Mouse (Mus musculus) limb, embryonic 11.5 days (tissue): Measurements from ENCODE around the gene Neurod4. TPM values are rescaled to one million over a fixed set of nuclear protein-coding genes. Genes with fewer than 3 reads are reported as not detected.

Source experiments
- ATAC-seq: fragments of 200-750 bp; cut with Nextera tagmentation; 2 replicates; pipeline ENCODE4 v1.8.0; 2017; ENCODE audit warnings: low read depth; ENCODE audit not compliant: insufficient number of reproducible peaks, low FRiP score, low TSS enrichment
- DNase-seq: peaks from one replicate; pipeline ENCODE4 v3.0.0-alpha.2; 2015; ENCODE audit warnings: low spot score
- H3K27ac ChIP-seq: fragments of 300-500 bp; sonication (generic); replicated peaks from 2 replicates; pipeline ENCODE4 v1.5.1; 2014; ENCODE audit warnings: low read depth, mild to moderate bottlenecking, low read length
- H3K27me3 ChIP-seq: fragments of 300-500 bp; sonication (generic); 2 replicates; pipeline ENCODE4 v1.6.1; 2014; ENCODE audit warnings: mild to moderate bottlenecking, low read length, mixed read lengths; ENCODE audit not compliant: control insufficient read depth, insufficient read depth
- H3K36me3 ChIP-seq: fragments of 300-500 bp; sonication (generic); 2 replicates; pipeline ENCODE4 v1.6.1; 2014; ENCODE audit warnings: mild to moderate bottlenecking, low read length, moderate library complexity, mixed read lengths; ENCODE audit not compliant: control insufficient read depth, insufficient read depth
- H3K4me1 ChIP-seq: fragments of 300-500 bp; sonication (generic); 2 replicates; pipeline ENCODE4 v1.6.1; 2014; ENCODE audit warnings: low read length, mixed read lengths; ENCODE audit not compliant: control insufficient read depth, insufficient read depth
- H3K4me2 ChIP-seq: fragments of 300-500 bp; sonication (generic); 2 replicates; pipeline ENCODE4 v1.6.1; 2014; ENCODE audit warnings: low read depth, mild to moderate bottlenecking, moderate library complexity; ENCODE audit not compliant: severe bottlenecking
- H3K4me3 ChIP-seq: fragments of 300-500 bp; sonication (generic); 2 replicates; pipeline ENCODE4 v1.5.1; 2014; ENCODE audit warnings: low read depth, low read length
- H3K9ac ChIP-seq: fragments of 300-500 bp; sonication (generic); 2 replicates; pipeline ENCODE4 v1.6.1; 2014; ENCODE audit warnings: mild to moderate bottlenecking, low read length
- H3K9me3 ChIP-seq: fragments of 300-500 bp; sonication (generic); 2 replicates; pipeline ENCODE4 v1.6.1; 2016; ENCODE audit warnings: low read length; ENCODE audit not compliant: control insufficient read depth
- WGBS: fragments of 180-500 bp; shearing (Covaris S2); extraction: QIAGEN DNeasy Blood & Tissue Kit; methylation state at CpG from one replicate; pipeline ENCODE4 v1.1.7; 2014; 5-methylcytosine and 5-hydroxymethylcytosine counted together
- polyA plus RNA-seq: library from polyadenylated mRNA; unstranded; fragments of >200 nt; fragmentation: Nextera tagmentation; extraction: Ambion mirVana; gene quantifications from 2 replicates; pipeline ENCODE4 v1.2.1, GENCODE M21; 2014

Gene Neurod4
- polyA plus RNA-seq, 1 experiment from 2014 or later = not detected

DNA sequence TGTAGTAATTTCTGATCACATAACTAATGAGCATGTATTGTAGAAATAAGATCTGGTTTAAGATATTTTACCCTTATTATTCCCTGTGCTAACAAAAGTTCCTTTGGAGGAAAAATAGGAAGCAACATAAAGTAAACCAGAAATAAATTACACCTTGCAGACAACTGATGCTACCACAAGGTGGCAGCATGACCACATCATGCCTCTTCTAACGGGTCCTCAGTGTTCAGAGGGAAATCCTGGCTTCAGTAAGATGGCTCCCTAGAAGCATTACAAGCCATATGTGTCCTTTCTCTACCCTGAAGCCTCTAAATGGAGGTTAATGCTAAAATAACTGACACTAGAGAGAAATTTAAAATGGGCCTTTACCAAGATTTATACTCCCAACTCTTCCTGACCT is 51.8 kb downstream of the Neurod4 start:
- WGBS = 0% methylated on average over 1 of the region's 1 CpGs
- DNase-seq = peak; percentile 68
- Histone ChIP-seq H3K4me1 (no peaks in the 10 kb centered on the region), H3K9me3 (no peaks in the 10 kb centered on the region), H3K36me3 (no peaks in the 10 kb centered on the region), H3K27me3 (no peaks in the 10 kb centered on the region), H3K4me2 (no peak overlapping the region), H3K27ac (no peak overlapping the region), H3K9ac (no peak overlapping the region), H3K4me3 (no peak overlapping the region)
- peak; percentile 84; the same call in 1 of the 2 replicates for ATAC-seq

DNA sequence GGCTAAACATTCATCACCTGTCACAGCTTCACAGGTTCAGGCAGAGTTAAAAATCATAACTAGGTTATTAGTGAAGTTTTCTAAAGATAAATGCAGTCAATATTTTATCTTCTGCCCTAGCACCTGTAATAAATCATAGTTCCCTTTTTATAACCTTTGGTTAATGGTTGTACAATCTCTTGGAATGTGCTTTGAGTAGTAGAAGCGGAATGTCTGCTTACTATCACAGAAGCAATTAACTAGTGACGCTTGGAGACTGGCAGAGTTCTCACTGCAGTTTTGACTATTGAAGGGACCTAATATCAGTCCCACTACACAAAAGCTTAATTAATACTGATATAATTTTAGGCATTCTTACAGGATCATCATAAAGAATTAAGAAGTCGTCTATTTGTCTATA is 55.0 kb downstream of the Neurod4 start:
- DNase-seq (no peak), ATAC-seq (no peak)
- Histone ChIP-seq H3K4me1 (no peaks in the 10 kb centered on the region), H3K36me3 (no peaks in the 10 kb centered on the region), H3K9ac (no peak overlapping the region), H3K27ac (no peak overlapping the region), H3K27me3 (no peaks in the 10 kb centered on the region), H3K9me3 (no peaks in the 10 kb centered on the region), H3K4me3 (no peak overlapping the region), H3K4me2 (no peak overlapping the region)
- 68% methylated on average over 3 of the region's 3 CpGs for WGBS

Other genes with a start within 250 kb of the Neurod4 start
- not detected in 2 replicates for gene Olfr821, start 249.9 kb downstream of the Neurod4 start, polyA plus RNA-seq
- not detected in 2 replicates for gene Olfr822, start 209.0 kb downstream of the Neurod4 start, polyA plus RNA-seq
- gene Olfr823, start 164.9 kb downstream of the Neurod4 start, polyA plus RNA-seq = not detected in 2 replicates
- not detected in 2 replicates for gene Olfr824, start 150.2 kb downstream of the Neurod4 start, polyA plus RNA-seq
- gene Olfr825, start 113.5 kb downstream of the Neurod4 start, polyA plus RNA-seq = not detected in 2 replicates
- gene Olfr826, start 96.1 kb downstream of the Neurod4 start, polyA plus RNA-seq = not detected in 2 replicates
- gene Olfr827, start 65.8 kb downstream of the Neurod4 start, polyA plus RNA-seq = not detected in 2 replicates
- 0.17 and 0.23 TPM in 2 replicates for gene Tespa1, start 42.6 kb upstream of the Neurod4 start, polyA plus RNA-seq
- gene Vmn2r84, start 114.1 kb upstream of the Neurod4 start, polyA plus RNA-seq = not detected in 2 replicates
- gene Vmn2r85, start 149.5 kb upstream of the Neurod4 start, polyA plus RNA-seq = not detected in 2 replicates
- gene Vmn2r86, start 175.8 kb upstream of the Neurod4 start, polyA plus RNA-seq = not detected in 2 replicates
- not detected in 2 replicates for gene Vmn2r87, start 217.2 kb upstream of the Neurod4 start, polyA plus RNA-seq